Mouse (Mus musculus): Measurements from ENCODE around the gene Gcfc2. TPM values are rescaled to one million over a fixed set of nuclear protein-coding genes. Genes with fewer than 3 reads are reported as not detected.

Gene Gcfc2
- total and polyA plus RNA-seq, 3 experiments, result 5.9 to 77.4 (median 57.4) TPM

GRCm38 (mm10) chr6:81924304-81924703, 835 bp downstream of the Gcfc2 start:
- TF ChIP-seq GATA1 (IDR thresholded peaks at IDR 0.05; ENCODE audit: borderline replicate concordance, low read length) (no peak), TAL1 (conservative IDR thresholded peaks at IDR 0.05; ENCODE audit: low read depth, low read length) (no peak), GATA2 (IDR thresholded peaks at IDR 0.05; ENCODE audit: borderline replicate concordance, low read depth, low read length) (no peak), POLR2AphosphoS5 (IDR thresholded peaks at IDR 0.05; ENCODE audit: insufficient replicate concordance, low read depth, low read length) (no peak)
- H3K36me3 ChIP-seq (replicated peaks), result peaks cover 43% of the 10 kb centered on the region
- H3K9me3 ChIP-seq (replicated peaks), result no peaks in the 10 kb centered on the region
- DNase-seq (ENCODE audit: low spot score) (peak; percentile 19), ATAC-seq (ENCODE audit: extremely low read depth, insufficient number of reproducible peaks, low FRiP score, poor library complexity, severe bottlenecking) (peak; percentile 45)
- peaks cover 33% of the 10 kb centered on the region for H3K4me1 ChIP-seq (ENCODE audit: insufficient read depth, low read depth, low read length)
- peak overlapping the region; percentile 89 for H3K4me3 ChIP-seq (ENCODE audit: low read depth, low read length)
- H3K27me3 ChIP-seq (ENCODE audit: insufficient read depth, low read length), result no peaks in the 10 kb centered on the region

DNA sequence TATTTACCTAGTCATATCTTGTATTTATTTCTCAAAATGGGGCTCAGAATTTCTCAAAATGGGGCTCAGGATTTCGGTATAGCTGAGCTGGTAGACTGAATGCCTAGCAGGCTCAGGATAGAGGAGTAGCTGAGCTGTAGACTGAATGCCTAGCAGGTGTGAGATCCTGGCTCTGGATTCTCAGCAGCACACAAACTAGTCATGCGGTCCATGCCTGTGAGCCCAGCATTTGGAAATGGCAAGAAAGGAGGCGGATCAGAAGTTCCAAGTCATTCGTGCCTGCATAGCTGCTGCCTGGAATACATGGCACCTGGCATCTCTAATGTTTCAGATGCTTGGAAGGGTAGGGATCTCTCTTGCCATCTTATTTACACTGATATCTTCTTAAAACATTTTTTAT, 5.9 kb downstream of the Gcfc2 start:
- Histone ChIP-seq H3K4me3 (ENCODE audit: low read depth, low read length) (no peak overlapping the region), H3K27me3 (ENCODE audit: insufficient read depth, low read length) (no peaks in the 10 kb centered on the region), H3K4me1 (ENCODE audit: insufficient read depth, low read depth, low read length) (peaks cover 7% of the 10 kb centered on the region), H3K36me3 (replicated peaks) (peaks cover 86% of the 10 kb centered on the region), H3K9me3 (replicated peaks) (no peaks in the 10 kb centered on the region)
- ATAC-seq (ENCODE audit: extremely low read depth, insufficient number of reproducible peaks, low FRiP score, poor library complexity, severe bottlenecking) (no peak), DNase-seq (ENCODE audit: low spot score) (no peak)
- TF ChIP-seq GATA1 (IDR thresholded peaks at IDR 0.05; ENCODE audit: borderline replicate concordance, low read length) (no peak), CTCF (IDR thresholded peaks at IDR 0.05; ENCODE audit: low read depth, low read length) (no peak), POLR2AphosphoS5 (IDR thresholded peaks at IDR 0.05; ENCODE audit: insufficient replicate concordance, low read depth, low read length) (no peak), TAL1 (conservative IDR thresholded peaks at IDR 0.05; ENCODE audit: low read depth, low read length) (no peak), GATA2 (IDR thresholded peaks at IDR 0.05; ENCODE audit: borderline replicate concordance, low read depth, low read length) (no peak)

DNA sequence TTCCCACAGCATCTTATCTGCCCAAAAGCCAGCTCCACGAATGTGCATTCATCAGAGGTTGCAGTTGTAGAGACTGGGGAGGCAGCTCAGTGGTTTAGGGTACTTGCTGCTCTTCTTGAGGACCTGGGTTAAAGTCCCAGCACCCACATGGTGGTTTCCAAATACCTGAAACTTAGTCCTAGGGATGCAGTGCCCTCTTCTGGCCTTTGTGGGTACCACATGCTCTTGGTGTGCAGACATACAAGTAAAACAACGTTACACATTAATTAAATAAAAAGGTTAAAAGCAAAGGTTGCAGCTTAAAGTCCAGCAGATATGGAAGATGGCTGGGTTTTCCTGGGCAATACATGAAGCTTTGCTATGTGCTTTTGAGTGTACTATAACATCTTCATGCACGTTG, 9.8 kb downstream of the Gcfc2 start:
- Histone ChIP-seq H3K4me3 (ENCODE audit: low read depth, low read length) (no peak overlapping the region), H3K4me1 (ENCODE audit: insufficient read depth, low read depth, low read length) (no peaks in the 10 kb centered on the region), H3K27me3 (ENCODE audit: insufficient read depth, low read length) (no peaks in the 10 kb centered on the region), H3K36me3 (replicated peaks) (peaks cover 87% of the 10 kb centered on the region), H3K9me3 (replicated peaks) (no peaks in the 10 kb centered on the region)
- TF ChIP-seq GATA2 (IDR thresholded peaks at IDR 0.05; ENCODE audit: borderline replicate concordance, low read depth, low read length) (no peak), POLR2AphosphoS5 (IDR thresholded peaks at IDR 0.05; ENCODE audit: insufficient replicate concordance, low read depth, low read length) (no peak), TAL1 (conservative IDR thresholded peaks at IDR 0.05; ENCODE audit: low read depth, low read length) (no peak), CTCF (IDR thresholded peaks at IDR 0.05; ENCODE audit: low read depth, low read length) (no peak), GATA1 (IDR thresholded peaks at IDR 0.05; ENCODE audit: borderline replicate concordance, low read length) (no peak)
- ATAC-seq (ENCODE audit: extremely low read depth, insufficient number of reproducible peaks, low FRiP score, poor library complexity, severe bottlenecking) (no peak), DNase-seq (ENCODE audit: low spot score) (no peak)

GRCm38 (mm10) chr6:81941718-81942117, 18.2 kb downstream of the Gcfc2 start:
- no peak for TF ChIP-seq POLR2AphosphoS5 (IDR thresholded peaks at IDR 0.05; ENCODE audit: insufficient replicate concordance, low read depth, low read length)
- TF ChIP-seq GATA2 (IDR thresholded peaks at IDR 0.05; ENCODE audit: borderline replicate concordance, low read depth, low read length), result no peak
- TF ChIP-seq CTCF (IDR thresholded peaks at IDR 0.05; ENCODE audit: low read depth, low read length), result no peak
- TF ChIP-seq TAL1 (conservative IDR thresholded peaks at IDR 0.05; ENCODE audit: low read depth, low read length), result no peak
- TF ChIP-seq GATA1 (IDR thresholded peaks at IDR 0.05; ENCODE audit: borderline replicate concordance, low read length), result no peak
- DNase-seq (ENCODE audit: low spot score) (no peak), ATAC-seq (ENCODE audit: extremely low read depth, insufficient number of reproducible peaks, low FRiP score, poor library complexity, severe bottlenecking) (no peak)
- Histone ChIP-seq H3K36me3 (replicated peaks) (peaks cover 94% of the 10 kb centered on the region), H3K27me3 (ENCODE audit: insufficient read depth, low read length) (no peaks in the 10 kb centered on the region), H3K4me1 (ENCODE audit: insufficient read depth, low read depth, low read length) (peaks cover 4% of the 10 kb centered on the region; the same call in 1 of the 2 replicates), H3K4me3 (ENCODE audit: low read depth, low read length) (no peak overlapping the region), H3K9me3 (replicated peaks) (no peaks in the 10 kb centered on the region)

DNA sequence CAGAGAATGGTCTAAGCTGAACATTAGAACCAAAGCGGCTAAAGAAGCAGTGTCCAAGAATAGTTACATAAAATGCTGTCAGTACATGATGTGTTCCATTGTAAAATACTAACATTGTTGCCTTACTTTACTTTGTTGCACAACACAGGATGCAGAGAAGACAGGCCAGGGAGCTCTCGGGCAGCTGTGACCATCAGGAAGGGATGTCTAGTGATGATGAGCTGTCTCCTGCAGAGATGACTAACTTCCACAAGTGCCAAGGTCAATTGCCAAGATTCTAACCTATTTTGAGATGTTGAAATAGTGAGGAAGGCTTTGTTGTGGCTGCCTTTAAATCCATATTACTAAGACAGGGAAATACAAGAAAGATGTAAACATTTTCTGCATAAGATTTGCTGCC, 19.8 kb downstream of the Gcfc2 start:
- Histone ChIP-seq H3K9me3 (replicated peaks) (no peaks in the 10 kb centered on the region), H3K4me1 (ENCODE audit: insufficient read depth, low read depth, low read length) (peaks cover 4% of the 10 kb centered on the region; the same call in 1 of the 2 replicates), H3K4me3 (ENCODE audit: low read depth, low read length) (no peak overlapping the region), H3K36me3 (replicated peaks) (peaks cover 94% of the 10 kb centered on the region), H3K27me3 (ENCODE audit: insufficient read depth, low read length) (no peaks in the 10 kb centered on the region)
- TF ChIP-seq TAL1 (conservative IDR thresholded peaks at IDR 0.05; ENCODE audit: low read depth, low read length) (no peak), GATA1 (IDR thresholded peaks at IDR 0.05; ENCODE audit: borderline replicate concordance, low read length) (no peak), GATA2 (IDR thresholded peaks at IDR 0.05; ENCODE audit: borderline replicate concordance, low read depth, low read length) (no peak), POLR2AphosphoS5 (IDR thresholded peaks at IDR 0.05; ENCODE audit: insufficient replicate concordance, low read depth, low read length) (no peak), CTCF (IDR thresholded peaks at IDR 0.05; ENCODE audit: low read depth, low read length) (no peak)
- DNase-seq (ENCODE audit: low spot score), result no peak
- no peak for ATAC-seq (ENCODE audit: extremely low read depth, insufficient number of reproducible peaks, low FRiP score, poor library complexity, severe bottlenecking)

DNA sequence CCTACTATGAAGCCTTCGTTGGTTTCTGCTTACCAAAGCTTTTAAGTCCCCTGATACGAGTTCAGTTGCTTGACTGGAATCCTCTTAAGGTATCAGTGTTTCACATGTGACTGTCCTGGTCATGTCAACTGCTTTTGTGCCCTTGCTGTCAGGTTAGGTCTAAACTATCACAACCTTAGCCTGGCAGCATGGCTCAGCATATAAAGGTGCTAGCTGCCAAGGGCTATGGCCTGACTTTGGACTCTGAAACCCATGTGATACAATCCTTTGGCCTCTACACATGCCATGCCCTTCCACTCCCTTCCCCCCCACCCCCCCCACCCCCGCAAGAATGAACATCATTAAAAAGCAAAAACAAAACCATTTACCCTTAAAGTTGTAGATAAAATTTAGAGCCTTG, 21.0 kb downstream of the Gcfc2 start:
- TF ChIP-seq GATA1 (IDR thresholded peaks at IDR 0.05; ENCODE audit: borderline replicate concordance, low read length) (no peak), CTCF (IDR thresholded peaks at IDR 0.05; ENCODE audit: low read depth, low read length) (no peak), POLR2AphosphoS5 (IDR thresholded peaks at IDR 0.05; ENCODE audit: insufficient replicate concordance, low read depth, low read length) (no peak), TAL1 (conservative IDR thresholded peaks at IDR 0.05; ENCODE audit: low read depth, low read length) (no peak), GATA2 (IDR thresholded peaks at IDR 0.05; ENCODE audit: borderline replicate concordance, low read depth, low read length) (no peak)

More for the DNA sequence above, 21.0 kb downstream of the Gcfc2 start:
- H3K4me1 ChIP-seq (ENCODE audit: insufficient read depth, low read depth, low read length), result peaks cover 4% of the 10 kb centered on the region; the same call in 1 of the 2 replicates
- no peak overlapping the region for H3K4me3 ChIP-seq (ENCODE audit: low read depth, low read length)
- peaks cover 97% of the 10 kb centered on the region for H3K36me3 ChIP-seq (replicated peaks)
- ATAC-seq (ENCODE audit: extremely low read depth, insufficient number of reproducible peaks, low FRiP score, poor library complexity, severe bottlenecking) (no peak), DNase-seq (ENCODE audit: low spot score) (no peak)
- no peaks in the 10 kb centered on the region for H3K9me3 ChIP-seq (replicated peaks)
- H3K27me3 ChIP-seq (ENCODE audit: insufficient read depth, low read length), result no peaks in the 10 kb centered on the region
